Mouse (Mus musculus): Measurements from ENCODE around the gene Acadvl. TPM values are rescaled to one million over a fixed set of nuclear protein-coding genes. Genes with fewer than 3 reads are reported as not detected.

The Acadvl gene
- 10 to 100 TPM; 50.7 to 53.6 TPM for total RNA-seq (2021)
- long read RNA-seq, experiment 1, transcript Acadvl-202 (20 exons, 2,168 nt): major isoform, 74 of 98 reads
- long read RNA-seq, experiment 1, partial matches to known transcripts: 7 of 98 reads
- long read RNA-seq, experiment 1, other reads (novel, unspliced or antisense): 13 of 98 reads
- long read RNA-seq, experiment 2, transcript Acadvl-202 (20 exons, 2,168 nt): major isoform, 63 of 83 reads
- long read RNA-seq, experiment 2, transcript Acadvl-201 (19 exons, 2,020 nt): minor isoform, 6 of 83 reads
- long read RNA-seq, experiment 2, partial matches to known transcripts: 3 of 83 reads
- long read RNA-seq, experiment 2, other reads (novel, unspliced or antisense): 11 of 83 reads

- peak; percentile 74 to 86 for DNase-seq (ENCODE audit: low spot score in 2 of 2)
- intact Hi-C loops (cut with DNase I): no loop called here
Measured at GRCm38 (mm10) chr11:70014880-70015558, at the start of gene Acadvl. Gene Acadvl, minus strand, starts transcription at chr11:70015411.

GRCm38 (mm10) chr11:70063053-70063452, 47.8 kb upstream of the Acadvl start:
- intact Hi-C loops (cut with DNase I): no loop called here
- no peak for DNase-seq (ENCODE audit: low spot score in 2 of 2)

- intact Hi-C loops (cut with DNase I): loop anchor here (5.0 kb wide), 1 partner anchor 152 kb away; the partner anchor contains the start of gene Slc16a11
- DNase-seq (ENCODE audit: low spot score in 2 of 2): no peak
Measured at GRCm38 (mm10) chr11:70059930-70060329, 44.7 kb upstream of the Acadvl start.

GRCm38 (mm10) chr11:70057805-70058204, 42.6 kb upstream of the Acadvl start:
- intact Hi-C loops (cut with DNase I): loop anchor here (5.0 kb wide), 1 partner anchor 154 kb away; the partner anchor contains the start of gene Slc16a11
- no peak for DNase-seq (ENCODE audit: low spot score in 2 of 2)

- peak; percentile 61 to 83 for DNase-seq (ENCODE audit: low spot score in 2 of 2)
- intact Hi-C loops (cut with DNase I): loop anchor here (5.0 kb wide), 1 partner anchor 157 kb away; the partner anchor contains the start of gene Slc16a11
Measured at GRCm38 (mm10) chr11:70055618-70056214, 40.5 kb upstream of the Acadvl start.

- no peak for DNase-seq (ENCODE audit: low spot score in 2 of 2)
- intact Hi-C loops (cut with DNase I): no loop called here
Measured at GRCm38 (mm10) chr11:70053898-70054570, 38.8 kb upstream of the Acadvl start, which contains the start of gene Asgr1. Gene Asgr1, plus strand, starts transcription at chr11:70054085.

GRCm38 (mm10) chr11:70053156-70053555, 37.9 kb upstream of the Acadvl start:
- no peak for DNase-seq (ENCODE audit: low spot score in 2 of 2)
- intact Hi-C loops (cut with DNase I): no loop called here

- intact Hi-C loops (cut with DNase I): no loop called here
- peak; percentile 45 to 71 for DNase-seq (ENCODE audit: low spot score in 2 of 2)
Measured at GRCm38 (mm10) chr11:70049816-70050215, 34.6 kb upstream of the Acadvl start.

GRCm38 (mm10) chr11:70049366-70049765, 34.2 kb upstream of the Acadvl start:
- no peak for DNase-seq (ENCODE audit: low spot score in 2 of 2)
- intact Hi-C loops (cut with DNase I): no loop called here

GRCm38 (mm10) chr11:70045435-70045834, 30.2 kb upstream of the Acadvl start:
- no peak for DNase-seq (ENCODE audit: low spot score in 2 of 2)
- intact Hi-C loops (cut with DNase I): no loop called here

- intact Hi-C loops (cut with DNase I): no loop called here
- no peak for DNase-seq (ENCODE audit: low spot score in 2 of 2)
Measured at GRCm38 (mm10) chr11:70043665-70044064, 28.5 kb upstream of the Acadvl start.

- DNase-seq (ENCODE audit: low spot score in 2 of 2): no peak
- intact Hi-C loops (cut with DNase I): no loop called here
Measured at GRCm38 (mm10) chr11:70042309-70043085, 27.3 kb upstream of the Acadvl start.

GRCm38 (mm10) chr11:70040184-70040583, 25.0 kb upstream of the Acadvl start:
- intact Hi-C loops (cut with DNase I): no loop called here
- DNase-seq (ENCODE audit: low spot score in 2 of 2): no peak

- intact Hi-C loops (cut with DNase I): no loop called here
- DNase-seq (ENCODE audit: low spot score in 2 of 2): no peak
Measured at GRCm38 (mm10) chr11:70039631-70040030, 24.4 kb upstream of the Acadvl start.

GRCm38 (mm10) chr11:70038174-70038573, 23.0 kb upstream of the Acadvl start:
- intact Hi-C loops (cut with DNase I): no loop called here
- DNase-seq (ENCODE audit: low spot score in 2 of 2): no peak

GRCm38 (mm10) chr11:70031321-70031670, 16.1 kb upstream of the Acadvl start:
- intact Hi-C loops (cut with DNase I): no loop called here
- no peak for DNase-seq (ENCODE audit: low spot score in 2 of 2)

- intact Hi-C loops (cut with DNase I): no loop called here
- DNase-seq (ENCODE audit: low spot score in 2 of 2): no peak
Measured at GRCm38 (mm10) chr11:70030651-70031320, 15.6 kb upstream of the Acadvl start.

- no peak for DNase-seq (ENCODE audit: low spot score in 2 of 2)
- intact Hi-C loops (cut with DNase I): no loop called here
Measured at GRCm38 (mm10) chr11:70029829-70030550, 14.8 kb upstream of the Acadvl start.
